Mouse (Mus musculus) layer of hippocampus, adult 11-12 months (tissue): ENCODE results near the gene Gm47969.

ENCODE experiments used
- DNase-seq: peaks from one replicate; pipeline ENCODE4 v3.0.0; 2022; ENCODE audit warnings: low spot score

Gm47969 gene

DNA sequence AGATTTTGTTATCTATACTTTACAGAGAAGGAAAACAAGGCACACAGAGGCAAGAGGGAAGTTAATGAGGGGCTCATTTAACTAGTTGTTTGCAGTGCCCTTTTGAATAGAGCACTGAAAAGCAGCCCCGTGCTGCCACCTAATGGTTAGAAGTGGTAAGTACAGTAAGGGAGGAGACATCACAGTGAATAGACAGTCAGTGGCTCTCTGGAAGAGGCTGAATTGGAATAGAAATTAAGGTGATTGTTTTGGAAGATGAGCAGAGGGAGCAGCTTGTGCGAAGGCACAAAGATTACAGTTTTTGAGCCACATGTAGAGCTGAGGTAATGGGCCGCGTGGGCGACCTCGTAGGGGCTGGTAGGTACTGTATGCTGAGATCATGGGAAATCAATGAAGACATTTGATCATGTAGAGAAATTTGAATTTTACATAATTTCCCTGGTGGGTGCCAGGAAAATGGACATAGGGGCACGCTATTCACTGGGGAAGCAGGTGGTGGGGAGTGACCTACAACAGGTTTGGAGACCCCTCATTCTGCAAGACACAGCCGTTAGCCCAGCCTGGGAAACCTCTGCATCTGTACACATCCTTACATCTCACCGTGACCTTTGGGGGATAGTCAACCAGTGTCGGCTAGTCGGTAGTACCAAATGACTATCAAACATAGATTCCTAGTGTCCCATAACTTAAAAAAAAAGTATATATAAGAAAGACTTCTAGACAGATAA, 31.6 kb downstream of the Gm47969 start:
- peak; percentile 42 for DNase-seq

DNA sequence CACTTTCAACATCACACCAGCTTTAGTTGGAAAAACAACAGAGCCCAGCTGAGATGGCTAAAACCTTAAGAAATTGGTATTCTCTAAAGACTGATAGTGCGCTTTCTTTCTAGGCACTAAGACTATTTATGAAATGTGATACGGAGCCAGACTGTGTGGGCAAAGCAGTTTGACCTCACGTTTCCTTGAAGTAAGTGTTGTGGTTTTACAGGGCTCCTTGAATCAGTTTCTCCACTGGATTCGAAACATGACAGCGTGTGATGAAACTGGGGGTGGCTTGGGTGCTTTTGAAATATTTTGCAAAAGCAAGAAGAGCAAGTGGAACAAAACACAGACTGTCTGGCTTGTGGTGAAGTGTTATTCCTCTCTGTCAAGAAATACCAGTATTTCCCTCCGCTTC, 32.3 kb downstream of the Gm47969 start:
- DNase-seq, result no peak

DNA sequence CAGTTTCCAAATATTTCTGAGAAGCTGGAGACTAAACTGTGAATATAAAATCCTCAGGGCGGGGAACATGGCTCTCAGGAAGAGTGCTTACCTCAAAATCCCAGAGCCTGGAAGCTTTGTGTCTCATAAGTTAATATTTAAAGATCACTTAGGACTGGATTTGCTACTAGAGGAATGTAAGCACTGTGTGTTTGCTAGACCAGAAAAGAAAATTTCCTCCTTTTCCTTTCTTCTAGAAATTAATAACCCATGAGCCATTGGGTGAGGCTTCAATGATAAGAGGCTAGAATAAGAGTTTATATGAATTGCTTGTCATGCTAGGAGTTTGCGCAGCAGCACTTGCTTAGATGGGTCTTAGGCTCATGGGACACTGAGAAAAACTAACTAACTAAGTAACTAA, 40.1 kb downstream of the Gm47969 start:
- DNase-seq, result no peak

DNA sequence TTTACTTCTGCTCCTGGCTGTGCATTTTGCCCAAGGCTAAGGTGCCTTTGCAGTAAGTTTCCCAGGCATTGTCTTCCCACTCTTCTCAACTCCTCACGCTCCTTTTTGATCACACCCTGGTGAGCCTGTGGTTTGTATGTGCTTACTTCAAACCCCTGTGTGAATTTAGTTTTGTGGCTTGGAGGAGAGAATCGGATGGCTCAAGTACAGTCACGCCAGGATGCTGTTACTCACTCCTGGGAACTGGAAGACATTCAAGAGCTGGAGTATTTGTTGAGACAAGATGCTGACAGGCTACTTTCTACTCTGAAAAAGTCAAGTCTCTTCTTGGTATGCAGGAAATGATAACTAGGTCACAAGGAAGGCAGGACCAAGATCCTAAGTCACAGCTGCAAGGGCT, 46.5 kb downstream of the Gm47969 start:
- no peak for DNase-seq
